Comparison of ENCODE assay signal across 8 mouse cellular contexts in genomic region chr7:15948381-15948941, GRCm38 (mm10). TPM values are rescaled to one million over a fixed set of nuclear protein-coding genes. Genes with fewer than 3 reads are reported as not detected.
DNase-seq lines count a peak whose midpoint lies in the region; ATAC-seq and TF ChIP-seq lines count a peak whose summit lies in the region.

No protein-coding gene starts in this region.

- H3K4me2 ChIP-seq in embryonic facial prominence, embryonic 12.5 days (replicated peaks), result peak overlapping the region; percentile 48
- H3K4me2 ChIP-seq in limb, embryonic 12.5 days, result peak overlapping the region; percentile 50
- peak overlapping the region; percentile 36 for H3K4me2 ChIP-seq in midbrain, embryonic 13.5 days (replicated peaks)

- ATAC-seq in embryonic facial prominence, embryonic 12.5 days (ENCODE audit: insufficient number of reproducible peaks, insufficient read depth, low FRiP score, low TSS enrichment), result peak; percentile 13; the same call in 1 of the 2 replicates
- ATAC-seq in limb, embryonic 12.5 days (ENCODE audit: insufficient number of reproducible peaks, insufficient read depth, low FRiP score, low TSS enrichment, low read depth), result peak; percentile 49
- ATAC-seq in midbrain, embryonic 13.5 days, result peak; percentile 38

- no peaks in the 10 kb centered on the region for H3K27me3 ChIP-seq in embryonic facial prominence, embryonic 12.5 days
- 0 out of 2 replicates have a peak, but pooled peaks cover 3% of the 10 kb centered on the region for H3K27me3 ChIP-seq in limb, embryonic 12.5 days
- no peaks in the 10 kb centered on the region for H3K27me3 ChIP-seq in midbrain, embryonic 13.5 days
- H3K27me3 ChIP-seq in small intestine, adult 2 months (ENCODE audit: control insufficient read depth, insufficient read depth, low read length), result no peaks in the 10 kb centered on the region

- H3K4me1 ChIP-seq in embryonic facial prominence, embryonic 12.5 days, result peaks cover 20% of the 10 kb centered on the region
- H3K4me1 ChIP-seq in limb, embryonic 12.5 days (replicated peaks), result peaks cover 19% of the 10 kb centered on the region
- peaks cover 31% of the 10 kb centered on the region for H3K4me1 ChIP-seq in midbrain, embryonic 13.5 days (replicated peaks)
- H3K4me1 ChIP-seq in small intestine, adult 2 months (ENCODE audit: control insufficient read depth, insufficient read depth, insufficient read length, low read length), result peaks cover 10% of the 10 kb centered on the region

- no peak for TF ChIP-seq POLR2A in small intestine, adult 2 months (IDR thresholded peaks at IDR 0.05; ENCODE audit: low read depth, low read length)

- no peaks in the 10 kb centered on the region for H3K9me3 ChIP-seq in embryonic facial prominence, embryonic 12.5 days
- no peaks in the 10 kb centered on the region for H3K9me3 ChIP-seq in limb, embryonic 12.5 days
- H3K9me3 ChIP-seq in midbrain, embryonic 13.5 days, result 0 out of 2 replicates have a peak, but pooled peaks cover 1% of the 10 kb centered on the region

- peak overlapping the region; percentile 40 for H3K9ac ChIP-seq in embryonic facial prominence, embryonic 12.5 days
- peak overlapping the region; percentile 18 for H3K9ac ChIP-seq in limb, embryonic 12.5 days (replicated peaks)
- H3K9ac ChIP-seq in midbrain, embryonic 13.5 days (replicated peaks), result peak overlapping the region; percentile 28; the same call in 1 of the 2 replicates

- H3K36me3 ChIP-seq in embryonic facial prominence, embryonic 12.5 days, result peaks cover 18% of the 10 kb centered on the region
- H3K36me3 ChIP-seq in limb, embryonic 12.5 days, result peaks cover 9% of the 10 kb centered on the region
- H3K36me3 ChIP-seq in midbrain, embryonic 13.5 days, result peaks cover 9% of the 10 kb centered on the region
- H3K36me3 ChIP-seq in small intestine, adult 2 months (ENCODE audit: control insufficient read depth, insufficient read depth, low read length), result peaks cover 10% of the 10 kb centered on the region

- TF ChIP-seq CTCF in small intestine, adult 2 months (IDR thresholded peaks at IDR 0.05; ENCODE audit: extremely low read depth, insufficient read length, insufficient replicate concordance, low read depth, low read length), result peak; percentile 87

- peak overlapping the region; percentile 9; the same call in 1 of the 2 replicates for H3K4me3 ChIP-seq in embryonic facial prominence, embryonic 12.5 days
- H3K4me3 ChIP-seq in limb, embryonic 12.5 days (replicated peaks), result peak overlapping the region; percentile 22
- no peak overlapping the region for H3K4me3 ChIP-seq in midbrain, embryonic 13.5 days (replicated peaks)
- peak overlapping the region; percentile 54 for H3K4me3 ChIP-seq in small intestine, adult 2 months (ENCODE audit: low read depth, low read length)

- WGBS in embryonic facial prominence, embryonic 12.5 days, result 6% methylated on average over 23 of the region's 23 CpGs
- 4% methylated on average over 23 of the region's 23 CpGs for WGBS in limb, embryonic 12.5 days
- WGBS in midbrain, embryonic 13.5 days, result 5% methylated on average over 23 of the region's 23 CpGs
- WGBS in small intestine, adult 2 months, result 1% methylated on average over 23 of the region's 23 CpGs

- no peak overlapping the region for H3K27ac ChIP-seq in embryonic facial prominence, embryonic 12.5 days
- no peak overlapping the region for H3K27ac ChIP-seq in limb, embryonic 12.5 days
- no peak overlapping the region for H3K27ac ChIP-seq in midbrain, embryonic 13.5 days
- peak overlapping the region; percentile 63 for H3K27ac ChIP-seq in small intestine, adult 2 months (ENCODE audit: insufficient read depth, low read depth, low read length)

- DNase-seq in 3T3-L1 (ENCODE audit: low read depth, low spot score), result peak; percentile 96
- peak; percentile 91 for DNase-seq in adrenal gland, postnatal 25 days
- DNase-seq in heart, adult 18-20 months, result peak; percentile 96 to 97
- peak; percentile 85 for DNase-seq in kidney, adult 18-20 months

RNA-seq across cellular contexts. Expression of gene Nop53, which starts 2.6 kb away (rescaled TPM):
- 174 TPM in 2 replicates for total RNA-seq in adrenal gland, postnatal 25 days (2021)
- polyA plus RNA-seq in embryonic facial prominence, embryonic 12.5 days (2016; fragmentation: Nextera tagmentation; extraction: Ambion mirVana), result 184 and 196 TPM in 2 replicates
- 100 to 1,000 TPM; 134 to 143 TPM for total RNA-seq in heart, adult 18-20 months (2021)
- polyA plus RNA-seq in limb, embryonic 12.5 days (2016; fragmentation: Nextera tagmentation; extraction: Ambion mirVana), result 187 and 192 TPM in 2 replicates
- polyA plus RNA-seq in midbrain, embryonic 13.5 days (2015; fragmentation: Nextera tagmentation; extraction: Ambion mirVana), result 140 and 151 TPM in 2 replicates
- 56.8 and 120 TPM in 2 replicates for polyA plus RNA-seq in small intestine, adult 2 months (2012; rRNA removed)

RNA-seq across cellular contexts. Expression of gene Ehd2, which starts 18.9 kb away (rescaled TPM):
- 38.3 and 41.0 TPM in 2 replicates for total RNA-seq in adrenal gland, postnatal 25 days (2021)
- 17.0 and 20.4 TPM in 2 replicates for polyA plus RNA-seq in embryonic facial prominence, embryonic 12.5 days (2016; fragmentation: Nextera tagmentation; extraction: Ambion mirVana)
- total RNA-seq in heart, adult 18-20 months (2021), result 10 to 100 TPM; 65.8 to 77.3 TPM
- polyA plus RNA-seq in limb, embryonic 12.5 days (2016; fragmentation: Nextera tagmentation; extraction: Ambion mirVana), result 10.0 and 12.4 TPM in 2 replicates
- polyA plus RNA-seq in midbrain, embryonic 13.5 days (2015; fragmentation: Nextera tagmentation; extraction: Ambion mirVana), result 3.3 and 4.7 TPM in 2 replicates
- polyA plus RNA-seq in small intestine, adult 2 months (2012; rRNA removed), result 11.9 and 14.5 TPM in 2 replicates

RNA-seq across cellular contexts. Expression of gene Selenow, which starts 26.3 kb away (rescaled TPM):
- 156 and 160 TPM in 2 replicates for total RNA-seq in adrenal gland, postnatal 25 days (2021)
- polyA plus RNA-seq in embryonic facial prominence, embryonic 12.5 days (2016; fragmentation: Nextera tagmentation; extraction: Ambion mirVana), result 1,124 and 1,186 TPM in 2 replicates
- 100 to 1,000 TPM; 181 to 202 TPM for total RNA-seq in heart, adult 18-20 months (2021)
- polyA plus RNA-seq in limb, embryonic 12.5 days (2016; fragmentation: Nextera tagmentation; extraction: Ambion mirVana), result 912 and 933 TPM in 2 replicates
- polyA plus RNA-seq in midbrain, embryonic 13.5 days (2015; fragmentation: Nextera tagmentation; extraction: Ambion mirVana), result 1,286 and 1,320 TPM in 2 replicates
- polyA plus RNA-seq in small intestine, adult 2 months (2012; rRNA removed), result 160 and 311 TPM in 2 replicates
